Mouse (Mus musculus) MEL (cell line): ENCODE data around the gene Cacna1c.

Experiments used
- CHD1 ChIP-seq: IDR thresholded peaks from 2 replicates; pipeline ENCODE4 v1.6.1; 2012; ENCODE audit warnings: low read depth, mild to moderate bottlenecking, inconsistent platforms, low read length, improper control_type of control experiment
- CTCF ChIP-seq, 3 experiments: IDR thresholded peaks in 2 of 3; conservative IDR thresholded peaks in 1 of 3; 2 replicates each; pipeline ENCODE4 v1.5.1; 2011 to 2012; ENCODE audit warnings: low read length in 3 of 3, low read depth in 2 of 3, mild to moderate bottlenecking in 2 of 3, improper control_type of control experiment in 1 of 3, inconsistent platforms in 1 of 3, mixed read lengths in 1 of 3, moderate library complexity in 1 of 3; ENCODE audit not compliant: control insufficient read depth in 1 of 3, insufficient read depth in 1 of 3, poor library complexity in 1 of 3, severe bottlenecking in 1 of 3
- EP300 ChIP-seq, 2 experiments: IDR thresholded peaks; 2 replicates each; pipeline ENCODE4 v1.6.1; 2011; ENCODE audit warnings: improper control_type of control experiment in 2 of 2, low read length in 2 of 2, low read depth in 1 of 2, mild to moderate bottlenecking in 1 of 2
- ETS1 ChIP-seq: IDR thresholded peaks from 2 replicates; pipeline ENCODE4 v1.6.1; 2012; ENCODE audit warnings: low read depth, mild to moderate bottlenecking, inconsistent platforms, low read length, improper control_type of control experiment, moderate library complexity
- MAX ChIP-seq: IDR thresholded peaks from 2 replicates; pipeline ENCODE4 v1.6.1; 2011; ENCODE audit warnings: low read length, improper control_type of control experiment
- MXI1 ChIP-seq: IDR thresholded peaks from 2 replicates; pipeline ENCODE4 v1.6.1; 2011; ENCODE audit warnings: mild to moderate bottlenecking, low read depth, low read length, improper control_type of control experiment
- POLR2A ChIP-seq, 2 experiments: IDR thresholded peaks; 2 replicates each; pipeline ENCODE4 v1.6.1; 2011 to 2012; ENCODE audit warnings: low read length in 2 of 2, mild to moderate bottlenecking in 2 of 2, control low read depth in 1 of 2, improper control_type of control experiment in 1 of 2, low read depth in 1 of 2, moderate library complexity in 1 of 2; ENCODE audit not compliant: control insufficient read depth in 1 of 2, insufficient read depth in 1 of 2, poor library complexity in 1 of 2
- POLR2AphosphoS2 ChIP-seq: IDR thresholded peaks from 2 replicates; pipeline ENCODE4 v1.6.1; 2011; ENCODE audit warnings: low read length, improper control_type of control experiment
- POLR2AphosphoS5 ChIP-seq: IDR thresholded peaks from 2 replicates; pipeline ENCODE4 v1.6.1; 2012; ENCODE audit warnings: low read depth, borderline replicate concordance, mild to moderate bottlenecking, inconsistent platforms, low read length, moderate library complexity, mixed read lengths
- RAD21 ChIP-seq: IDR thresholded peaks from 2 replicates; pipeline ENCODE4 v1.6.1; 2011; ENCODE audit warnings: mild to moderate bottlenecking, low read depth, low read length, improper control_type of control experiment
- TAL1 ChIP-seq: IDR thresholded peaks from 2 replicates; pipeline ENCODE4 v1.6.1; 2012; ENCODE audit warnings: mild to moderate bottlenecking, inconsistent platforms, low read length, moderate library complexity, mixed read lengths
- USF1 ChIP-seq: IDR thresholded peaks from 2 replicates; pipeline ENCODE4 v1.6.1; 2014; ENCODE audit warnings: low read depth, mild to moderate bottlenecking, inconsistent platforms, low read length, improper control_type of control experiment, moderate library complexity
- ZKSCAN1 ChIP-seq: IDR thresholded peaks from 2 replicates; pipeline ENCODE4 v1.6.1; 2012; ENCODE audit warnings: low read depth, mild to moderate bottlenecking, inconsistent platforms, low read length, improper control_type of control experiment, moderate library complexity
- ZMIZ1 ChIP-seq: IDR thresholded peaks from 2 replicates; pipeline ENCODE4 v1.6.1; 2012; ENCODE audit warnings: low read depth, mild to moderate bottlenecking, inconsistent platforms, low read length, improper control_type of control experiment, moderate library complexity

- TF ChIP-seq POLR2A (IDR thresholded peaks at IDR 0.05; ENCODE audit: control insufficient read depth in 1 of 2, insufficient read depth in 1 of 2, low read depth in 1 of 2, low read length in 2 of 2, poor library complexity in 1 of 2) (no peak), EP300 (IDR thresholded peaks at IDR 0.05; ENCODE audit: low read depth in 1 of 2, low read length in 2 of 2) (no peak), ZKSCAN1 (no peak), ETS1 (no peak), CHD1 (no peak), CTCF (IDR thresholded peaks at IDR 0.05 in 2 of 3, conservative IDR thresholded peaks at IDR 0.05 in 1 of 3; ENCODE audit: control insufficient read depth in 1 of 3, insufficient read depth in 1 of 3, low read depth in 2 of 3, low read length in 3 of 3, poor library complexity in 1 of 3, severe bottlenecking in 1 of 3) (no peak), TAL1 (no peak), MAX (no peak), USF1 (no peak), MXI1 (no peak), RAD21 (no peak), ZMIZ1 (no peak), POLR2AphosphoS2 (no peak), POLR2AphosphoS5 (no peak)
These were observed 518.2 kb downstream of the Cacna1c start for GRCm38 (mm10) chr6:118678031-118678430.
